Mouse (Mus musculus) megakaryocyte progenitor cell, adult 5-6 weeks (primary cell): Measurements from ENCODE around the gene Hpf1. TPM values are rescaled to one million over a fixed set of nuclear protein-coding genes. Genes with fewer than 3 reads are reported as not detected.

Experiments used
- ATAC-seq: replicated peaks from 2 replicates; pipeline ENCODE4 v1.8.0; 2016; ENCODE audit warnings: mild to moderate bottlenecking, moderate TSS enrichment, inconsistent platforms; ENCODE audit not compliant: poor library complexity
- total RNA-seq, 2 experiments: library from RNA; stranded (forward) in 1 of 2; stranded (reverse) in 1 of 2; fragments of 157-497, 149-512 nt in 1 of 2; fragments of 200-1000 nt in 1 of 2; gene quantifications; 2 replicates each; pipeline versions ENCODE4 v1.2.3 to v1.2.4; 2015 to 2017

The Hpf1 gene
- 171 and 186 TPM in 2 replicates for total RNA-seq (2015)
- total RNA-seq (2017) = 124 and 138 TPM in 2 replicates

GRCm38 (mm10) chr8:60889843-60890519, at the start of gene Hpf1:
TSS of gene Hpf1 (plus strand) at chr8:60890418.
- ATAC-seq = peak; percentile 96

DNA sequence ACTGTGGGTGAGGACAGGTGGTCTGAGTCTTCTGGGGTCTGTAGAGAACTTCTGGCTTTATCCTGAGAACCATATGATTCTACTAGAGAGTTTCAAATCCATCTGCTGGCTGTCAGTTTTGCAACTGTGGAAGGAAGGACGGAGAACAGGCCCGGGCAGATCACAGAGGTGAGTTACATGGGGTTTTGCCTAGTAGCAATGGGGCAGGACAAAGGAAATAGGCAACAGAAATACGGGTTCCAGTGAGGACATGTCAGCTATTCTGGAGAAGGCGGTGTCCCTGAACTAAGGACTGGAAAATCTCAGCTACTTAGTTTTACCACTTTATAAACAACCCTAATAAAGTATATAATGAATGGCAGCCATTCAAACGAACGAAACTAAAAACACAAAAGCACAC, 47.8 kb upstream of the Hpf1 start:
- ATAC-seq = no peak

DNA sequence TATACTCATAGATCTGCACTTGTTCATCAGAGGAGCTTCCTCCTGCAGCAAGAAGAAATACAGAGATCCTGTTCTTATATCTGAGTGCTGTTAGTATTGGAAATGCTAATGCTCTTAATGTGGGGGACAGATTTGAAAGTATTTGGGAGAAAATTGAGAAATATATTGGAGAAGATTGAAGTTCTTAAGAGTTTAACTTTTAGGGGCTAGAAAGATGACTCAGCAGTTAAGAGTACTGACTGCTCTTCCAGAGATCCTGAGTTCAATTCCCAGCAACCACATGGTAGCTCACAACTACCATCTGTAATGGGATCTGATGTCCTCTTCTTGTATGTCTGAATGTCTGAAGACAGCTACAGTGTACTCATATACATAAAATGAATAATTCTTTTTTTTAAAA, 32.7 kb upstream of the Hpf1 start:
- ATAC-seq = no peak

GRCm38 (mm10) chr8:60858091-60858490, 32.1 kb upstream of the Hpf1 start:
- no peak for ATAC-seq

DNA sequence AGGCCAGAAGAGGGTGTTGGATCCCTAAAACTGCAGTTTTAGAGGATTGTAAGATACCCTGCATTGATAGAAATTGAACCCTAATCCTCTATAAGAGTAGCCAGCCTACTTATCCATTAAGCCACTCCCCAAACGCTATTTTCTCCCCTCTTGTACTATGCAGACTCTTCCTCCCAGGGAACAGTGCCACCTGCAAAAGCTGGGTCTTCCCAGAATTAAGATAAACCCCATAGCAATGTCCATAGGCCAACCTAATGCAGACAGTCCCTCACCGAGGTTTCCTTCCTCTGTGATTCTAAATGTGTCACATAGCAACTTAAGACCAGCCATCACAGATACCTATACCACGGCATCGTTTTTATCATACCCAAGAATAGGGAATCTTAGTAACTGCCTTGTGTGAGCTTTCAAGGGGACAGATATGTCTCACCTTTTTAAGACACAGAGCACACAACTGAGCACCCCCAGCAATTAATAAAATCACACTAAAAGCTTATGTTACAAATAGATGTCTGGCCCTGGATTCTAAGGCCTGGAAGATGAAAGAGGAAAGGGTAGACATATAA, 31.2 kb upstream of the Hpf1 start:
- ATAC-seq = no peak

GRCm38 (mm10) chr8:60859605-60860004, 30.6 kb upstream of the Hpf1 start:
- ATAC-seq = peak; percentile 96

GRCm38 (mm10) chr8:60860749-60861148, 29.5 kb upstream of the Hpf1 start:
- ATAC-seq = no peak

GRCm38 (mm10) chr8:60861783-60862182, 28.4 kb upstream of the Hpf1 start:
- ATAC-seq = peak; percentile 58

DNA sequence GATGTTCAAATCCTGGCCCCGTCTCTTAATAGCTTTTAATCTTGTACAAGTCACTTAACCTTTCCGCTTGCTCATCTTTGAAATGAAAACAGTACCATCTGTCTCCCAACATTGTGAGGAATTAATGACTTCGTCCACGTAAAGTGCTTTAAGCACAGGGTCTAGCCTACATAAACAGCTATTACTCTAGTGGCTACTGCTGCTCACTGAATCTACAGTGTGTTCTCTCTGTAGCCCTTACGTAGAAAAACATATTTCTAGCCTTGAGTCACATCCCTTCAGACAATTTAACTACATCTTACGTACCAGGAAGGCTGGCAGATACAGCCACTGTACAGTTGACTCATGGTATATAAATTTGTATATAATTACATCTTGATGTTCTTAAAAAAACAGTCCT, 25.3 kb upstream of the Hpf1 start:
- no peak for ATAC-seq

GRCm38 (mm10) chr8:60865504-60866114, 24.6 kb upstream of the Hpf1 start:
- peak; percentile 63 for ATAC-seq

DNA sequence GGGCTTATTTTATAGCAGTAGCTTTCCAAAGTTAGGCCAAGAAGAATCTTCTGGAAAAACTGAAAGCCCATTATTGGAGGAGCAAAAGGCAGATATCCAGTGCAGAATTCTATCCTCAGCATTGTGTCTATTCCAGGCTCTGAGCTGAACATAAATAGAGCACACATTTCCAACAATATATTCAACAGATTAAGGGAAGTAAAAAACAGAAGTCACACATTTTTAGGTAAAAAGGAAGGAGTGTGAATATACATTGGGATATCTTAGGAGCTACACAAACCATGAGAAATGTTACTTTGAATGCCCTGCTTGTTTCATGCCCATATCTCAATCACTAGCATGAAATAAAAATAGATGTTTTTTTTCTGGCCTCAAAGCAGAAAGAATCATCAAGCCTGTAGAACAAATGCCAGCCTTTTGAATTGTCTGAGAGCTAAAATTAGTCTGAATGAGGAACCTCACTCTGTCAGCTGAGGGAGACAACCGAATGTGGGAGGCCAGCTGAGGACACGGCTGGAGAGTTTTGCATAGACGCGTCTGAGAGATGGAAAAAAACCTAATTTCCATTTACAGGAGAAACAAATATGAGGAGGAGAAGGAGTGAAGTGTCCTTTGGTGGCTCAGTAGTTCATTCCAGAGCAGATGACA, 22.6 kb upstream of the Hpf1 start:
- ATAC-seq = peak; percentile 65

DNA sequence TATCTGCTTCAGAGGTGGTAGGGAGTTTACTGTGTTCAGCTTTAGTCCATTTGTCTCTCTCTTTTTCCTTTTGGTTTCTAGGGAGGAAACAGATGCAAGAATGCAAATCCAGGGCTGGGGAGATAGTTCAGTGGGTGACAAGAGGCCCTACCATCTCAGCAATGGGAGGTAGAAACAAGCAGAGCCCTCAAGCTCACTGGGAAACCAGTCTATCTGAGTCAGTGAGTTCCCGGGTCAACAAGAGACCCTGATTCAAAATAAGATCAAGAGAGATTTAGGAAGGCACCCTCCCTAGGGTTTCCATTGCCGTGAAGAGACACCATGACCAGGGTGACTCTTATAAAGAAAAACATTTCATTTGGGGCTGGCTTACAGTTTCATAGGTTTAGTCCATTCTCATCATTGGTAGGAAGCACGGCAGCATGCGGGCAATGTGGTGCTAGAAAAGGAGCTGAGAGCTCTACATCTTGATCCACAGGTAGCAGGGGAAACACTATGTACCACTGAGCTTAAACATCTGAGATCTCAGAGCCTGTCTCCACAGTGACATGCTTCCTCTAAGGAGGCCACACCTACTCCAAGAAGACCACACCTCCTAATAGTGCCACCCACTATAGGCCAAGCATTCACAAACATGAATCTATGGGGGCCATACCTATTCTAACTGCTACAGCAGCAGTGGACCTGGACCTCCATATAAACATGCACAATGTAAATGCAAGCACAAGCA, 21.8 kb upstream of the Hpf1 start:
- ATAC-seq = no peak

DNA sequence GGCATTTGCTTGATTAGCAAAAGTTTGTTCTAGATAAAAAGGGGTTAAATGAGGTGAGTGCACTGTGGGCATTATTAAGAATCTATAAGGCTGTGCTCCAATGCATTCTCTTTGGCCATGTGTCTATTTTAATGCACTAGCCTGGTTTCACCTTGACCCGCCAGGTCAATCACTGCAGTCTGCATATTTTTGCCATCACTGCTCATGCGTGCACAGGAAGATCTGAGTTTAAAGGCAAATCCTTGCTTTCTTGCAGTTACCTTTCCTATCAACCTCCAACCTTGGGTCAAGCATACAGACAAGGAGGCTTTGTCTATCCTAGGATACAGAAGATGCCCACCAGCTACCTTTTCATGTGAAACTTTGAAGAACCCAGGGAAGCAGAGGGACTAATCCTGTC, 20.5 kb upstream of the Hpf1 start:
- ATAC-seq = no peak

DNA sequence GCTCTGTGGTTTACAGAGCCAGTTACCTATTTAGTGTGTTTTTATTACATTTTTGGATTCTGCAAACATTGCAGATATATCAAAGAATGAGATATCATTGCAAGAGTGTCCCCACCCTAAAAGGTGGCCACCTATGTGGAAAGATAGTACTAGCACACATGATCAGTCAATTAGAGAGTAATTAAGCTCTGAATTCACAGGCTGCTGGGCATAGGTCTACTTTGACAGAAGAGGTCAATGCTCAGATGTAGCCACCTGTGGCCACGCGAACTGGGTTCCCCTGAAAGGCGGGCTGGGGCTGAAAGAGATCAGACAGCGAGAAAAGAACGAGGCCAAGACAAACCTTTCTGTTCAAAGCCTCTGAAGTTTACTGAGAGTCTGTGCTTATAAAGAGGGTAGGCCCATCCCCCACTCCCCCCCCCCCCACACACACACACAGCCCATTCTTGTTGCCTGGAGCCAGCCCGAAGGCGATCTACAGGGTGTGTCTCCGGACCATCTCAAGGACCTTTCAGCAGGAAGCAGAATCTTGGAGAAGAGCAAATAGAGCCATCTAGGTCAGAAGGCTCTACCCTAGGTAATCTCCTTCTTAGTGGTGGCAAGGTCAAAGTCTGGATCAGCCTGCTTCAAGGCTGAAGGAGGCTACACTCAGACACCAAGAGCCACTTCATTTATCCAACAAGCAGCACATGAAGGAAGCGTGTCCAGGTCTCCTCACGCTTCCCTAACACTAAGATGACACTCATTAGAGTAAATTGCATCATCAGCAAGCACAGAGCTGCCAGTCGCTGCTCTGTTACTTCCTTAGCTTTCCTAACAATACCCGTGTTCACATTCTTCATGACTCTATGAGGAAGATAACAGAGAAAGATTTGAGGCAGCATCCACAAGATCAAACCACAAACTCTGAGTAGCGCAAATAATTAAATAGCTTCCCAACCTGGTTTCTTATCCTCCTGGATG, 19.7 kb upstream of the Hpf1 start:
- ATAC-seq = peak; percentile 82

GRCm38 (mm10) chr8:60878617-60879016, 11.6 kb upstream of the Hpf1 start:
- ATAC-seq = no peak

- ATAC-seq = peak; percentile 98
Measured at GRCm38 (mm10) chr8:60883419-60884137, 6.6 kb upstream of the Hpf1 start.

DNA sequence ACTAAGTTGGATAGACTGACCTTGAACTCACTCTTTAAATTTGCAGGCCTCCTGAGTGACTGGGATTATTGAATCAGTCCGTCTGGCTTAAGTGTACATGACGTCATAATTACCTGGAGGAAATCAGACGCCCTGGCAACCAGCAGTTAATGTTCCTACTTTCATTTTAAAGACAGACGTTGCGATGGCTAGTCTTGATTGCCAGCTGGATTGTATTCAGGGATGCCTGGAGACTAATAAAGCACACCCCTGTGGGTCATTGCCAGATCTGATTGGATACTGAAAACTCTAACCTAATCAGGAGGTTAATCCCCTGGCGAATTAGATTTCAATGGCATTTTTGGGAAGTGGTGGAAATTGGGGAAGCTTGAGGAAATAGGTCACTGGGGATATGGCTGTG, 3.5 kb upstream of the Hpf1 start:
- no peak for ATAC-seq

- ATAC-seq = no peak
Measured at GRCm38 (mm10) chr8:60889131-60889842, 931 bp upstream of the Hpf1 start.

- ATAC-seq = no peak
Measured at GRCm38 (mm10) chr8:60890520-60890874, 279 bp downstream of the Hpf1 start.
